Mouse (Mus musculus) embryonic facial prominence, embryonic 11.5 days (tissue): ENCODE data around the gene Itm2b. TPM values are rescaled to one million over a fixed set of nuclear protein-coding genes. Genes with fewer than 3 reads are reported as not detected.

Source experiments
- ATAC-seq: fragments of 200-750 bp; cut with Nextera tagmentation; replicated peaks from 2 replicates; pipeline ENCODE4 v1.8.0; 2017; ENCODE audit warnings: low read depth; ENCODE audit not compliant: insufficient number of reproducible peaks, low FRiP score, low TSS enrichment
- DNase-seq: peaks from one replicate; pipeline ENCODE4 v3.0.0-alpha.2; 2015; ENCODE audit warnings: low spot score
- H3K27ac ChIP-seq: fragments of 300-500 bp; sonication (generic); replicated peaks from 2 replicates; pipeline ENCODE4 v1.5.1; 2014; ENCODE audit warnings: mild to moderate bottlenecking, low read depth, low read length, control low read depth
- H3K27me3 ChIP-seq: fragments of 300-500 bp; sonication (generic); 2 replicates; pipeline ENCODE4 v1.6.1; 2014; ENCODE audit warnings: mild to moderate bottlenecking, low read length, moderate library complexity, mixed read lengths; ENCODE audit not compliant: control insufficient read depth, insufficient read depth
- H3K36me3 ChIP-seq: fragments of 300-500 bp; sonication (generic); replicated peaks from 2 replicates; pipeline ENCODE4 v1.6.1; 2014; ENCODE audit warnings: low read depth, mild to moderate bottlenecking, low read length, moderate library complexity, mixed read lengths; ENCODE audit not compliant: control insufficient read depth, insufficient read depth
- H3K4me1 ChIP-seq: fragments of 300-500 bp; sonication (generic); 2 replicates; pipeline ENCODE4 v1.6.1; 2014; ENCODE audit warnings: low read length, mixed read lengths; ENCODE audit not compliant: control insufficient read depth, insufficient read depth
- H3K4me2 ChIP-seq: fragments of 300-500 bp; sonication (generic); 2 replicates; pipeline ENCODE4 v1.6.1; 2014; ENCODE audit warnings: low read depth, mild to moderate bottlenecking, control low read depth, low read length, moderate library complexity
- H3K4me3 ChIP-seq: fragments of 300-500 bp; sonication (generic); 2 replicates; pipeline ENCODE4 v1.5.1; 2014; ENCODE audit warnings: low read depth, low read length, control low read depth
- H3K9ac ChIP-seq: fragments of 300-500 bp; sonication (generic); replicated peaks from 2 replicates; pipeline ENCODE4 v1.6.1; 2014; ENCODE audit warnings: mild to moderate bottlenecking, control low read depth, low read length
- H3K9me3 ChIP-seq: fragments of 300-500 bp; sonication (generic); replicated peaks from 2 replicates; pipeline ENCODE4 v1.6.1; 2016; ENCODE audit warnings: mild to moderate bottlenecking, low read length, inconsistent platforms, mixed read lengths; ENCODE audit not compliant: control insufficient read depth
- WGBS: fragments of 180-500 bp; shearing (Covaris S2); extraction: QIAGEN DNeasy Blood & Tissue Kit; methylation state at CpG from one replicate; pipeline ENCODE4 v1.1.7; 2014; 5-methylcytosine and 5-hydroxymethylcytosine counted together
- polyA plus RNA-seq: library from polyadenylated mRNA; unstranded; fragments of >200 nt; fragmentation: Nextera tagmentation; extraction: Ambion mirVana; gene quantifications from 2 replicates; pipeline ENCODE4 v1.2.1, GENCODE M21; 2014

Gene Itm2b
- polyA plus RNA-seq, 1 experiment from 2014 or later = 378 TPM

- H3K4me1 ChIP-seq = no peaks in the 10 kb centered on the region
- no peak for ATAC-seq
- H3K4me2 ChIP-seq = no peak overlapping the region
- no peak overlapping the region for H3K4me3 ChIP-seq
- no peaks in the 10 kb centered on the region for H3K9me3 ChIP-seq
- no peaks in the 10 kb centered on the region for H3K27me3 ChIP-seq
- no peak overlapping the region for H3K27ac ChIP-seq
- WGBS = 91% methylated on average over 4 of the region's 4 CpGs
- H3K9ac ChIP-seq = no peak overlapping the region
- DNase-seq = no peak
- H3K36me3 ChIP-seq = no peaks in the 10 kb centered on the region; the same call in 1 of the 2 replicates
These were observed 13.5 kb downstream of the Itm2b start for GRCm38 (mm10) chr14:73371577-73371976.

DNA sequence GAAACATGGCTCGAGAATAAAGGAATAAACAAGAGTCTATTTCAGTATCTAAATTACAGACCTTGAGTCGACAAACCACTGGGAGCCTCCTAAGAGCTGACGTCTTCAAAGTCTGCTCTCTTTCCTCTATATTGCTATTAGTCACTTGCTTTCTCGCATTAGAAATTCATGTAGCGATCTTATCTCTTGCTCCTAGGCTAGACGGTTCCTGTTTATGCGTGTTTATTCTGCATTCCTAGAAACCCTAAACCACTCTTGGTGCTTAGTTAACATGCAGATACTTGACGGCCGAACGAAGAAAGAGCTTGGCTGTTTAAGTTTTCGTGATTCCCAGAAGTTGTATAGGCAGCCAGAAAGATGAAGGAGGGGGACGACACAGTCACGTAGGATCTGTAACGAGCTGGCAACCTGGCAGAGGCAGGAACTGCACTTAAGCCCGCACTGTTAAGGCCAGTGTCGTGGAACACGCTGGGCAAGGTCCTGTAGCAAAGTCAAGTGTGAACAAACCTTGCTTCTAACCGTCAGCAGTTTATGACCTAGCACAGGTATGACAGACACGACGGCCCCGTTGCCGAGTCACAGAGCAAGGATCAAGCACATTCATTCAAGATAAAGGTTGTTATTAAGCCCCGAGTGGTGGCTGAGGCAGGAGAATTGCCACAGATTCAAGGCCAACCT is 14.3 kb downstream of the Itm2b start:
- H3K36me3 ChIP-seq = no peaks in the 10 kb centered on the region; the same call in 1 of the 2 replicates
- H3K4me2 ChIP-seq = no peak overlapping the region
- no peak overlapping the region for H3K9ac ChIP-seq
- ATAC-seq (no peak), DNase-seq (no peak)
- no peaks in the 10 kb centered on the region for H3K4me1 ChIP-seq
- no peaks in the 10 kb centered on the region for H3K9me3 ChIP-seq
- H3K27ac ChIP-seq = no peak overlapping the region
- no peaks in the 10 kb centered on the region for H3K27me3 ChIP-seq
- H3K4me3 ChIP-seq = no peak overlapping the region
- WGBS = 87% methylated on average over 23 of the region's 23 CpGs

DNA sequence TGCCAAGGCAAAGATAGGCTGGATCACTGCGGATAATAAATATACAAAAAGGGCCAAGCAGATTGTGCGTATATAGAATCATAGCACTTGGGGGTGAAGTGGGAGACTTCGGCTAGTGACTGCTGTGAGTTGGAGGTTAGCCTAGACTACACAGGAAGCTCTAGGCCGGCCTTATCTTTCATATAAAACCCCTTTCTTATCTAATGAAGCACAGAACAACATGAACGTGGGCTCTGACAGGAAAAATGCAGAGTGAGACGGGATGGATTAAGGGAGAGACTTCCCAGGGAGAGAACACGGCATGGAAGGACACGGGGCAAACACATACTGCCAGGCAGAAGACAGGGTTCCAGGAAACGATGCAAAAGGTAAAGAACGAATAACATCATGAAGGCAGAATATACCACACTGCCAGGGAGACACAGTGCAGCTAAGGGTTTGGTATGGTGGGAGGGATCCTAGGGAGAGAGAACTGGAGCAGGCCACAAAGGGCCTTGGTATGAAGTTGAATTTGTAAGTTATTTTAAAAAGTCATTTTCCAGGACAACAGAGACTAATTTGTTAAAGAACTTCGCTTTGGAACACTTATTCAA is 14.9 kb downstream of the Itm2b start:
- DNase-seq = no peak
- WGBS = 89% methylated on average over 11 of the region's 11 CpGs
- Histone ChIP-seq H3K27ac (no peak overlapping the region), H3K9ac (no peak overlapping the region), H3K36me3 (no peaks in the 10 kb centered on the region; the same call in 1 of the 2 replicates), H3K4me2 (no peak overlapping the region), H3K4me1 (no peaks in the 10 kb centered on the region), H3K27me3 (no peaks in the 10 kb centered on the region), H3K9me3 (no peaks in the 10 kb centered on the region), H3K4me3 (no peak overlapping the region)
- no peak for ATAC-seq

DNA sequence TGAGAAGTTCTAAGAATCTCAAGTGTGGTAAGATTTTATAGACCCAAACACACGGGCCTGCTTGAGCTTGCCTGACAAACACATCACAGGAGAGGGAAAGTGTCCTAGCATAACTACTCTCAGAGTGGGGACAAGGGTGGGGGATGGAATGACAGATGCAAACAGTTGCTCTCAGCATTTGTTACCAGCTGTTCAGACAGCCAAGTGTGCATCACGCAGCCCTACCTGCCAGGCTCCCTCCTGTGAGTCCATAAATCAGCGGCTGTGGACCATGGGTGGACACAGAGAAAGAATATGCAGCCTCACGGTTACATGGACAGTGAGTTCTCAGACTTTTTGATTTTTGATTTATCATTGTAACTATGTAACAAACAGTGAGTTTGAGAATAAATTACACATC is 15.5 kb downstream of the Itm2b start:
- no peak overlapping the region for H3K27ac ChIP-seq
- H3K9ac ChIP-seq = no peak overlapping the region
- no peak overlapping the region for H3K4me3 ChIP-seq
- ATAC-seq (no peak), DNase-seq (no peak)
- H3K36me3 ChIP-seq = no peaks in the 10 kb centered on the region; the same call in 1 of the 2 replicates
- WGBS = 86% methylated on average over 4 of the region's 4 CpGs
- H3K4me2 ChIP-seq = no peak overlapping the region
- no peaks in the 10 kb centered on the region for H3K27me3 ChIP-seq
- no peaks in the 10 kb centered on the region for H3K9me3 ChIP-seq
- H3K4me1 ChIP-seq = no peaks in the 10 kb centered on the region

DNA sequence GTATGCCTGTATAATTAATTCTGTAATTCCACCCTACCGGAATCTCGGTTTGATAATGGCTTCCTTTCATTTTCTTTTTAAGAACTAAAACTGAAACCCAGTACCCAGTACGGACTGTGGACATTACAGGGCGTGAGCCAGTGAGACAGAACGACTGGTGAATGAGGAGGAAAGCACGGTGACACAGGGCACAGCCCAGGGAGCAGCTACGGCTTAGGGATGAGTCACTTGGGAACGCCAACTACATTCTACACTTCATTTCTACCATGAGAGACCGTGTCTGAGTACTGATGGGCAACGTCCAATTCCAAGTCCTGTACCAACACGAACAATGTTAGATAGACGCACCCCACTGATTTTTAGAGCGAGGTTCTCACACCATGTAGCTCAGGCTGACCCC is 16.1 kb downstream of the Itm2b start:
- DNase-seq = no peak
- no peak overlapping the region for H3K27ac ChIP-seq
- WGBS = 94% methylated on average over 13 of the region's 13 CpGs
- H3K36me3 ChIP-seq = peaks cover 3% of the 10 kb centered on the region; the same call in 1 of the 2 replicates
- no peak for ATAC-seq
- no peak overlapping the region for H3K9ac ChIP-seq
- H3K4me2 ChIP-seq = no peak overlapping the region
- H3K4me3 ChIP-seq = no peak overlapping the region
- no peaks in the 10 kb centered on the region for H3K4me1 ChIP-seq
- H3K27me3 ChIP-seq = no peaks in the 10 kb centered on the region
- no peaks in the 10 kb centered on the region for H3K9me3 ChIP-seq

- 96% methylated on average over 13 of the region's 13 CpGs for WGBS
- H3K4me2 ChIP-seq = no peak overlapping the region
- no peaks in the 10 kb centered on the region for H3K9me3 ChIP-seq
- DNase-seq (no peak), ATAC-seq (no peak)
- no peak overlapping the region for H3K27ac ChIP-seq
- no peak overlapping the region for H3K9ac ChIP-seq
- H3K36me3 ChIP-seq = peaks cover 3% of the 10 kb centered on the region; the same call in 1 of the 2 replicates
- no peaks in the 10 kb centered on the region for H3K4me1 ChIP-seq
- H3K4me3 ChIP-seq = no peak overlapping the region
- no peaks in the 10 kb centered on the region for H3K27me3 ChIP-seq
These were observed 16.9 kb downstream of the Itm2b start for GRCm38 (mm10) chr14:73368221-73368620.

DNA sequence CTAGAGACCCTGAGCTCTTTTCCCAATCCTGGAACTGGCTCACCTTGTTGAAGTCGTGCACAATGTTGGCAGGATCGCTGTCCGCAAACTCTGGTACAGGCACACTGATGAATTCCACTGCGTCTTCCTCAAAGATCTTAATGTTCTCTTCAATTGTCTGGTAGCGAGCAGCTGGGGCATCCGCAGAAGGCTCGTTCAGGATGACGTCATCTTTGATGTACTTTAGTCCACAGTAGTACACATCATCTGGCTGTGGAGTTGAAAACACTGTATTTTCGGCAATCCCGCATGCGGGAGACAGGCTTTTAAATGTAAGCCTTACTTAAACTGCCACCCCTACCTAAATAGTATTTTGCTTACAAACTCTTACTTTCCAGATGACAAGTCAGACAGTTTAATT is 18.8 kb downstream of the Itm2b start:
- H3K36me3 ChIP-seq = peaks cover 8% of the 10 kb centered on the region
- no peak overlapping the region for H3K27ac ChIP-seq
- no peaks in the 10 kb centered on the region for H3K27me3 ChIP-seq
- no peak for ATAC-seq
- 89% methylated on average over 11 of the region's 11 CpGs for WGBS
- no peaks in the 10 kb centered on the region for H3K9me3 ChIP-seq
- H3K4me3 ChIP-seq = no peak overlapping the region
- no peak for DNase-seq
- H3K4me2 ChIP-seq = no peak overlapping the region
- no peaks in the 10 kb centered on the region for H3K4me1 ChIP-seq
- no peak overlapping the region for H3K9ac ChIP-seq

DNA sequence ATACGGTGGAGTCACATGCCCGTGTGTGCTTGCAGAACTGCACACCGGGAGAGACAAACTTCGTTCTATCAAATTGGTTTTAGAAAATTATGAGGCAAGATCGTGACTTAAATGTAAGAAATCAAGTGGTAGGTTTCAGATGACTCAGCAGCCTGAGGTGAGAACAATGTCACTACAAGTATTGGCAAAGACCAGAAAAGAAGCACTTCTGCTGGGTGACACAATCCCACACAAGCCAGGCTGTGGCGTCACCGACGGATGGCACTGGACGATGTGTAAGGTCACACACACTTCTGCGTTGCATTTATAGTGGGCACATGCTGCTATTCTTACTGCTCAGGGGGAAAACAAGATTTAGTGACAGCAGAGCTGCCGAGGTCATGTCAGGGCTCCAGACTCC is 21.3 kb downstream of the Itm2b start:
- no peaks in the 10 kb centered on the region for H3K4me1 ChIP-seq
- no peak for ATAC-seq
- no peaks in the 10 kb centered on the region for H3K27me3 ChIP-seq
- no peak overlapping the region for H3K4me2 ChIP-seq
- H3K4me3 ChIP-seq = no peak overlapping the region
- DNase-seq = no peak
- no peak overlapping the region for H3K27ac ChIP-seq
- H3K9ac ChIP-seq = no peak overlapping the region
- 94% methylated on average over 11 of the region's 11 CpGs for WGBS
- H3K9me3 ChIP-seq = no peaks in the 10 kb centered on the region
- H3K36me3 ChIP-seq = peaks cover 8% of the 10 kb centered on the region
